Mouse (Mus musculus): ENCODE data around the gene S100a7a. TPM values are rescaled to one million over a fixed set of nuclear protein-coding genes. Genes with fewer than 3 reads are reported as not detected.

The S100a7a gene
- total RNA-seq, 2 experiments from 2014 or later = 1.0 to 1.1 TPM

Other genes starting within 250 kb of the S100a7a start
- 10 to 100 TPM; 63.1 to 66.1 TPM for gene Ints3, start 220.4 kb upstream of the S100a7a start, total RNA-seq (2021)
- gene Npr1, start 188.2 kb upstream of the S100a7a start, total RNA-seq (2021) = 1 to 10 TPM; 4.6 to 5.0 TPM
- 10 to 100 TPM; 90.2 to 94.9 TPM for gene Ilf2, start 177.9 kb upstream of the S100a7a start, total RNA-seq (2021)
- 10 to 100 TPM; 55.5 to 57.0 TPM for gene Snapin, start 163.0 kb upstream of the S100a7a start, total RNA-seq (2021)
- gene Chtop, start 144.5 kb upstream of the S100a7a start, total RNA-seq (2021) = 100 to 1,000 TPM; 165 TPM
- 100 to 1,000 TPM; 127 to 133 TPM for gene S100a1, start 139.6 kb upstream of the S100a7a start, total RNA-seq (2021)
- 10 to 100 TPM; 19.2 to 20.4 TPM for gene S100a13, start 139.6 kb upstream of the S100a7a start, total RNA-seq (2021)
- under 1 TPM; 0.52 to 0.70 TPM for gene S100a14, start 127.2 kb upstream of the S100a7a start, total RNA-seq (2021)
- 10 to 100 TPM; 75.6 to 80.4 TPM for gene S100a16, start 116.8 kb upstream of the S100a7a start, total RNA-seq (2021)
- 1 to 10 TPM in 1 of 2 experiments, under 1 TPM in 1; 0.96 to 1.6 TPM for gene S100a3, start 93.4 kb upstream of the S100a7a start, total RNA-seq (2021)
- not detected for gene S100a2, start 63.8 kb upstream of the S100a7a start, total RNA-seq (2021)
- gene Gm42674, start 52.1 kb upstream of the S100a7a start, total RNA-seq (2021) = not detected
- 1 to 10 TPM; 2.9 to 4.5 TPM for gene S100a4, start 50.2 kb upstream of the S100a7a start, total RNA-seq (2021)
- not detected for gene S100a5, start 45.5 kb upstream of the S100a7a start, total RNA-seq (2021)
- 10 to 100 TPM; 30.8 to 37.4 TPM for gene S100a6, start 41.1 kb upstream of the S100a7a start, total RNA-seq (2021)
- 1 to 10 TPM in 1 of 2 experiments, not detected in 1; 2.6 TPM for gene S100a8, start 15.0 kb downstream of the S100a7a start, total RNA-seq (2021)
- 1 to 10 TPM in 1 of 2 experiments, not detected in 1; 1.6 TPM for gene S100a9, start 41.7 kb downstream of the S100a7a start, total RNA-seq (2021)
- gene Pglyrp4, start 72.9 kb downstream of the S100a7a start, total RNA-seq (2021) = not detected
- gene Gm5849, start 123.9 kb downstream of the S100a7a start, total RNA-seq (2021) = not detected

Measured in left cerebral cortex, adult 18-20 months (tissue).